Mouse (Mus musculus): ENCODE results near the gene 4930556J24Rik.

4930556J24Rik gene

GRCm38 (mm10) chr11:3894406-3895281 lies 81.9 kb downstream of the 4930556J24Rik start, which contains the start of the genes 4921536K21Rik and Dusp18:
4921536K21Rik (minus strand) TSS chr11:3895098.
Dusp18 (plus strand) TSS chr11:3895240.
- DNase-seq (ENCODE audit: inconsistent age in 2 of 2, low spot score in 1 of 2), result peak; percentile 94 to 97

DNA sequence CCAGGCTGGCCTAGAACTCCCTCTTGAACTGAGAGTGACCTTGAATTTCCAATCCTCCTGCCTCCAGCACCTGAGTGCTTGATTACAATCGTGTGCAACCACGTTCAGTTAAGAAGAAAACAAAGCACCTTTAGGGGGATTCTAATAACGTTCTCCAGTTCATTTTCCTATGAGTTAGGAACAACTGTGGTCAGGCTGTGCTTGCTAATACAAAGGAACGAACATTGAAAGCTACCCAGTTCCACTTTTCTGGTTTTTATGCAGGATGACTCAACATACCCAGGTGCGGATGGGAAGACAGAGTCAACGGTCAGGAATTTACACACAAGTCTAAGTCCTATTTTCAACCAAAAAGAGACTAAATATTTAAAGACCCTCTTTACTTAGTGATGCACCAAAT lies 82.6 kb downstream of the 4930556J24Rik start:
- DNase-seq (ENCODE audit: inconsistent age in 2 of 2, low spot score in 1 of 2), result no peak

Data from adrenal gland, adult (tissue).